Mouse (Mus musculus) adrenal gland, postnatal 36 days (tissue): ENCODE data around the gene Cacna2d3. TPM values are rescaled to one million over a fixed set of nuclear protein-coding genes. Genes with fewer than 3 reads are reported as not detected.

Experiments
- DNase-seq, 2 experiments: peaks; one replicate each; pipeline ENCODE4 v3.0.0; 2021; ENCODE audit warnings: mixed read lengths in 1 of 2
- total RNA-seq, 2 experiments: library from RNA; stranded (reverse); gene quantifications; 2 replicates each; pipeline ENCODE4 v1.2.3; 2021

Cacna2d3 gene
- total RNA-seq, 2 experiments from 2014 or later, result 2.9 to 4.5 TPM

DNA sequence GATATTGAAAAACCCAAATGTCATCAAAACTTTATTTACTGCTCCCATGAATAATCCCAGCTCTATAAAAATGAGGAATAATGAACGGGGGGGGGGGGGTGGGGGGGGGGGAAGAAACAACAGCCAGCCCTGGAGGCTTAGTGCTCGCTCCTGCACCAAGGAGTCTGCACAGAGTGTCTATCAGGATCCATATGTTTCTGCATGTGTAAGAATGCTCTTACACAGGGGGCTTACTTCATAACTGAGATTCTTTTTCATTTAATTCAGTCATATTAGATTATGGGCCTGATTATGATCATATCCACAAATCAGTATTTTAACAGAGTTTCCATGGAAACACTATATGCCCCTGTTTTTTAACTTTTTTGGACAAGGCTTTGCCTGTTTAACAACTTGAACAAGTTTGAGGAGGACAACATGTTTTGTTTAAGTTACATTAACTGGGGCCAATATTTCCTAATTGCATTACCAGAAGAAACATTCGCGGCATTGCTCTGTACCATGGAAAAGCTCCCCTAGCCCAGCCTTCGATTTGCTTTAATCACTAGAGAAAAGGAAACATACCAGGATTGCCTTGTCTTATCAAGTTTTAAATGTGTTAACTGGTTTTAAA is 716.3 kb downstream of the Cacna2d3 start:
- no peak for DNase-seq

DNA sequence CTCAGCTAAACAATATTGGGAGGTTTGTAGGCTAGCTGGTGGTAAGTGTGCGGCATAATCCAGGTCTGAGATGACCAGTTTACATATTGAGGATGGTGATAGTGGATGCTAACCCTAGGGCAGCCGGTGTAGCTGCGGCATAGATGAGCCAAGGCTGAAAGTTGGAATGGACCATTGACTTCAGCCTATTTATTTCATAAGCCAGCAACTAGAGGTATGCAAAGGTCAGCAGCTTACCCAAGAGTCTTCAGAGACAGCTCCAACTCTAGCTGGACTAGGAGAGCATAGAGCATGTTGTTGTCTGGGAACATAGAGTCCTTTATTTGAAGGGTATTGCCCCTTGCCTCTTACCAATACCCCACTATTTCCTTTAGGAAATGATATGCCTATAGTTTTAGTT is 725.1 kb downstream of the Cacna2d3 start:
- DNase-seq, result no peak

DNA sequence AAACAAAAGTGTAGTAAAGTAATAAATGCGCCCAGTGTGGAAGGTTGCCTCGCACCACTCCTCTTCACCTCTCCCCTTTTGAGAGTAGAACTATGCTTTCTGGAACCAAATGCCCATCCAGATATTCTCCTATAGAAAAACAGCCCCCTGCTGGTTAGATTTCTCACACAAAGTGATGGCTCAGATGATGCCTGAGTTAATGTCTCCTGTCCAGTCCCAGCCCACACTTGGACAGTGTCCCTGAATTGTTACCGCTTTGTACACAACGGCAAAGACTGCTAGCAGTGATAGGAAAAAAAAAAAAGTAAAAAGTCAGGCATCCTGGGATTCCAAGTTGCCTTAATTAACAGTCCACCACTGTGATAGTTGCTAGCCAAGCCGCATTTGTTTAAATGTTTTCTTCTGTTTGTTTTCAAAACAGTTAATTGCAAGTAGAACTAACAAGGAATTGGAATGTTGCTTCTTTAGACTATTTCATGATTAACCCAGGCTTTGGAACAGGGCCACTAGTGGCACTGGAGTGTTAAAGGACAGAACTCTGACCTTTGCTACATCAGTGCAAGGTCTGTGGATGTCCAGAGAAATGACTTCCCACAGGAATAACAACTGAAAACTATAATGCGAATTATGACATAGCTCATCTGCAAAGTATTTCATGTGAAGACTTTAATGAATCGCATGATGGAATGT is 733.3 kb downstream of the Cacna2d3 start:
- peak in 1 of 2 experiments; percentile 27 for DNase-seq

GRCm38 (mm10) chr14:28984276-28984675 is 737.4 kb downstream of the Cacna2d3 start:
- DNase-seq, result peak; percentile 66

DNA sequence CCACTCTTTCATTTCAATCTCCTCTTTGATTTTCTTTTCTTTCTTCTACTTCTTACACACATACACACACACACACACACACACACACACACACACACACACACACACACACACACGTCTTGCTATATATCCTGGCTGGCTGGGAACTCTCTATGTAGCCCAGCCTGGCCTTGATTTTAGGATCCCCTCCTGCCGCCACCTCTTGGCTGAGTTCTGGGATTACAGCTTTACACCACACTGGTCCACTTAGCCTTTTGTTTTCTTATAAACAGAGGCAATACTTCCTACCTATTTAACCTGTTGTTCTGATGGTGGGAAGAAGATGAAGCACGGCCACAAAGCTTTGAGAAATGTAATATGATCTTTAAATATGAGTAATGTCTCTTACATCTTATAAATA is 741.2 kb downstream of the Cacna2d3 start:
- no peak for DNase-seq

GRCm38 (mm10) chr14:28979230-28979629 is 742.4 kb downstream of the Cacna2d3 start:
- DNase-seq, result no peak

GRCm38 (mm10) chr14:28972620-28973019 is 749.0 kb downstream of the Cacna2d3 start:
- DNase-seq, result no peak

DNA sequence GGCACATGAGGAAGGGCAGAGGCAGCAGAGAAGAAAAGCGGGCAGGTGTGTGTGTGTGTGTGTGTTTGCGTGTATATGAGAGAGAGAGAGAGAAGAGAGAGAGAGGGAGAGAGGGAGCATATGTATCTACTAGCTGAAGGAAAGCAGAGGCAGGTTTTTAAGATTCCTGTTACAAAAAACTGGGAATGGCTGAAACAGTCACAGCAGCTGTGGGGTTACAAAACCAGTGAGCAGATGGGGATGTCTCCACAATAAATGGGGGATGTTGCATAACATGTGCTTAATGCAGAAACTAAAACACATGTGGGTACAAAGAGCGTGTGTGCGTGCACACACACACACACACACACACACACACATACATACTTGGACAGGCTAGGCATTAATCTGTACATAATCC is 752.4 kb downstream of the Cacna2d3 start:
- no peak for DNase-seq

DNA sequence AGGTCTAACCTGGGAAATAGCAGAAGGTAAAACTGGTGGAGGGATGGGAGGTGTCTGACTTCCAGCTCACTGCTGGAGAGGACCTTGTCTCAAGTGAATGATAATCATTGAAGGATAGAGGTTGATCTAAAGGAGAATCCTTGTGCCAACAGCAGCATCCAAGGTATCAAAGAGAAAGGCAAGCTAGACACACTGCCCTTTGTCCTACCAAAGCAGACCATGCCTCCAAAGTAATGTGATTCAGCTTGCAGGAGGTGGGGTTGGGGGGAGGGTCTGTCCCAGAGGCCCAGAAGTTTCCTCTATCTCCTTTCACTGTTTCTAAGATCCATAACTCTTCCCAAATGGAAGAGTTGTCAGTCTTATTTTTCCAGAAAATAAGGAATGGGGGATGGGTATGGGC is 754.8 kb downstream of the Cacna2d3 start:
- no peak for DNase-seq

GRCm38 (mm10) chr14:28961379-28961778 is 760.3 kb downstream of the Cacna2d3 start:
- no peak for DNase-seq

- no peak for DNase-seq
Measured at GRCm38 (mm10) chr14:28959042-28959441, 762.6 kb downstream of the Cacna2d3 start.

GRCm38 (mm10) chr14:28958131-28959015 is 763.3 kb downstream of the Cacna2d3 start:
- no peak for DNase-seq

- peak in 1 of 2 experiments; percentile 12 for DNase-seq
Measured at GRCm38 (mm10) chr14:28955181-28955580, 766.5 kb downstream of the Cacna2d3 start.

DNA sequence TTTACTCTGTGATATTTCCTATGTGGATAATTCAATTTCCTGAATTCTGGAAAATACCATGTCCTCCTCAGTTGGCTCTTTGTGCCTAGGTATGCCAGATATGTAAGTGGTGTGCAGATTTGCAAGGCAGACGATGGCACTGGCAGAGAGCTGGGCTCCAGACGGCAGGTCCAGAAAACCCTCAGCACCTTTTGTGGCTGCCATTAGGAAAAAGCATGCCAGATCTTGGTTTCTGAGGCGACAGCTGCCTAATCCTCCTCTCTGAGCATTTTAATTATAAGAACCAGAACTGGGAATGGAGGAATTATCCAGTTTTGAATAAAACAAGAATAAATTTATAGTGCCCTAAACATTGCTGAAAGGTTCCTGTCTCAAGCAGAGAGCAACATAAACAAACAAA is 767.1 kb downstream of the Cacna2d3 start:
- DNase-seq, result no peak

- DNase-seq, result no peak
Measured at GRCm38 (mm10) chr14:28954086-28954485, 767.6 kb downstream of the Cacna2d3 start.

DNA sequence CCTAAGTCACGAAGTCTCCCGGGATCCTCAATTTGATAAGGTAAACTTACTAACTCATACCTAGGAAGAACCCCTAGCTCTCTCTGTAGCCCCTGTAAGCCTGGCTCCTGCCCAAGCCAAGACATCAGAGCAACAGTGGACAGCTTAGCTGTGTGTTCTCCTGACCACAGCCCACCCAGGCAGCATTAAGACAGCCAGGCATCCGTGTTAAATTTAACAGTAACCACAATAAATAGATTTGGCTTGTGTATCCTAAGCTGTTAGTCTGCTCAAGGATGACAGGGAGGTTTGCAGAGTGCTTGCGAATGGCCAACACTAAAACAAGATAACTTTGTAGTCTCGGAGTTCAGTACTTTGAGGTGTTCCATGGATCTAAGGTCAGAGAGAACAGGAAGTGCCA is 768.3 kb downstream of the Cacna2d3 start:
- no peak for DNase-seq

DNA sequence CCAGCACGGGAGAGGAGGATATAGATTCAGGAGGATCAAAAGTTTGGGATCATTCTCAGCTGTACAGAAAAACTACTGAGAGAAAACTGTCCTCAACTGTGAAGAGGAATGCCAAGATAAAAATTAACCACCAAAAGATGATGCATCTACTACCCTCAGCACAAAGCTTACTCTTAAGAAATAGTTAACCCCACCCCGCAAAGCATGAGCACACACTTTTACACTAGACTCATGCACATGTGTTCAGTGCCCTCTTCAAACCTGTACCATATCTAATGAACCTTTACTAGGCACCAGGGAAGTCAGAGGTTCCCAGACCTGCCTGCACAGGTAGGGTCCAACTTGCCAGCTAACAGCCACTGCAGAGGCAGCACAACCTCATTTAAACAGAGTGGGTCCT is 771.2 kb downstream of the Cacna2d3 start:
- no peak for DNase-seq

DNA sequence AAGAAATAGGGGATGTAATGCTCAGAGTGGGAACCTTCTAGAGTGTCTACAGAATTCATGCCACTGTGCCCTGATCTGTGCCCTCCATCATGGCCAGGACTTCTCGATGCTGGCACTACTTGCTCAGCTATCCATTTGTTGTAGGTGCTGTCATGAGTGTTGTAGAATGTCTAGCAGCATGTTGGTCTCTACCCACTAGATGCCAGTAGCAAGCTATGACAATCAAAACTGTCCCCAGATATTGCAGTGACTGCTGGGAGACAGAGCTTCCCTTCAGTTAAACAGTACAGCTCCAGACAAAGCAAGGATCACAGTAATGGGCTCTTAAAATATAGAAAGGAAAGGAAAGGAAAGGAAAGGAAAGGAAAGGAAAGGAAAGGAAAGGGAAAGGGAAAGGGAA is 771.9 kb downstream of the Cacna2d3 start:
- peak in 1 of 2 experiments; percentile 25 for DNase-seq

GRCm38 (mm10) chr14:28948019-28948850 is 773.4 kb downstream of the Cacna2d3 start:
- DNase-seq, result no peak

GRCm38 (mm10) chr14:28932746-28933293 is 788.8 kb downstream of the Cacna2d3 start:
- no peak for DNase-seq

DNA sequence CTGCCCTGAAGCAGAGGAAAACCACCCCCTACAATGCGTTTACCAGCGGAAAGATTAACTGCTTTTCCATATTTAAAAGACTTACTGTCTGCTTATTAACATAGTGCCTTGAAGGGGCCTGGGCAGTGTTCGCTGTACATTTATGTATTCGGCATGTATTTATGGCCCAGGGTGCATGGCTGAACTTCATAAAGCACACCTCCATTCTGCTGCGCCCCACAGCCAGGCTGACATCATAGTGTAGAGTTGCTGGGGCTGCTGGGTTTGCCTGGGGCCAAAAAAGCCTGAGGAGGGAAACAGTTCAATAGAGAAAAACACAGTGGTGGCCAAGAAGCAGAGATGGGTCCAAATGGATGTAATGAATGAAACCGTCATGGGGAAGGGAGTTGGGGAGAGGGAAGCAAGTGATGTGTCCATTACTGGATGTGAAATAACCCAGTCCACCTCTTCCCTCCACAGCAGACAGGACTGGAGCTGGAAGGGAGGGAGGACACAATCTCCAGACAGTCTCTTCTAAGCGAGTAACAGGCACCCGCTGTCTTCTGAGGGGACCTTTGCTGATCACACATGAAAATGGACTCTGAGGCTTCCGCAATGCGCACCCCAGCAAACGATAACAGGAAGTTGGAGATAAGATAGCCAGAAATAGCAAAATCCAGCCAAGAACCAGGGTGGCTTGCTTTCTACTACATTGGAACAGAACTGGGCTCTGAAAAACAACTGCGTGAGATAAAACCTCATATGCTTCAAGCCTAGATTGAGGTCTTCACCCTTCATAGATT is 798.3 kb downstream of the Cacna2d3 start:
- DNase-seq, result no peak
